Mouse (Mus musculus): ENCODE data around the gene Ager. TPM values are rescaled to one million over a fixed set of nuclear protein-coding genes. Genes with fewer than 3 reads are reported as not detected.

The Ager gene
- polyA plus RNA-seq, 1 experiment from 2014 or later: 2.4 TPM

GRCm38 (mm10) chr17:34631647-34632046 lies 34.0 kb downstream of the Ager start:
- H3K4me1 ChIP-seq (replicated peaks; ENCODE audit: control insufficient read depth, insufficient read depth, low read length): peaks cover 28% of the 10 kb centered on the region
- 3% methylated on average over 12 of the region's 12 CpGs for WGBS

GRCm38 (mm10) chr17:34632261-34632691 lies 34.6 kb downstream of the Ager start:
- no peak for ATAC-seq (replicated peaks; ENCODE audit: low FRiP score)
- DNase-seq (ENCODE audit: low spot score): peak; percentile 76
- Histone ChIP-seq H3K27ac (ENCODE audit: low read depth, low read length) (no peak overlapping the region), H3K4me3 (ENCODE audit: low read depth, low read length) (peak overlapping the region; percentile 31), H3K4me1 (replicated peaks; ENCODE audit: control insufficient read depth, insufficient read depth, low read length) (peaks cover 28% of the 10 kb centered on the region), H3K9ac (ENCODE audit: low read length) (peak overlapping the region; percentile 48), H3K27me3 (ENCODE audit: control insufficient read depth, insufficient read depth, low read length) (peaks cover 26% of the 10 kb centered on the region), H3K4me2 (ENCODE audit: low read depth, low read length, severe bottlenecking) (peak overlapping the region; percentile 72), H3K36me3 (ENCODE audit: control insufficient read depth, insufficient read depth, low read length) (no peaks in the 10 kb centered on the region), H3K9me3 (ENCODE audit: control insufficient read depth, low read length) (no peaks in the 10 kb centered on the region)
- under 1% methylated on average over 26 of the region's 26 CpGs for WGBS

More at GRCm38 (mm10) chr17:34631647-34632046, 34.0 kb downstream of the Ager start:
- Histone ChIP-seq H3K27ac (ENCODE audit: low read depth, low read length) (no peak overlapping the region), H3K4me2 (ENCODE audit: low read depth, low read length, severe bottlenecking) (peak overlapping the region; percentile 72), H3K9ac (ENCODE audit: low read length) (peak overlapping the region; percentile 48), H3K27me3 (ENCODE audit: control insufficient read depth, insufficient read depth, low read length) (peaks cover 26% of the 10 kb centered on the region), H3K4me3 (ENCODE audit: low read depth, low read length) (peak overlapping the region; percentile 31), H3K9me3 (ENCODE audit: control insufficient read depth, low read length) (no peaks in the 10 kb centered on the region), H3K36me3 (ENCODE audit: control insufficient read depth, insufficient read depth, low read length) (no peaks in the 10 kb centered on the region)
- DNase-seq (ENCODE audit: low spot score) (peak; percentile 59), ATAC-seq (replicated peaks; ENCODE audit: low FRiP score) (no peak)

DNA sequence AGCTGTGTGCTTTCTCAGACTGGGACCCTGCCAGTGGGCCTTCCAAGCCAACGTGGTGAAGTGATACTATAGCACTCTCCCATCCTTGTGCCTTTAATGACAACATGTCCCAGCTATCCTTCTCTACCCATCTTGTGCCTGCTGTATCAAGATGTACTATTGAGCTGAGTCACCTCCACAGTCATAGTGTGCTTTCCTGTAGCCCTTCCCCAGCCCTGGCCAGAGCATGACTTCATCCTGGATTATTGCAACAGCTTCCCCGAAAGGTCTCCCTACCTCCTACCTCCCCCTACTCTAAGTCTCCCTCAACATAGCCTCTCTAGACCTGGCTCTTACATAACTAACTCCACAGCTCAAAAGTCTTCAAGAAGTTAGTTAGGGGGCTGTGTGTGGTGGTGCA lies 38.0 kb downstream of the Ager start:
- no peak overlapping the region for H3K4me3 ChIP-seq (ENCODE audit: low read depth, low read length)
- ATAC-seq (replicated peaks; ENCODE audit: low FRiP score) (no peak), DNase-seq (ENCODE audit: low spot score) (no peak)
- H3K27ac ChIP-seq (ENCODE audit: low read depth, low read length): no peak overlapping the region
- peaks cover 16% of the 10 kb centered on the region for H3K27me3 ChIP-seq (ENCODE audit: control insufficient read depth, insufficient read depth, low read length)
- WGBS: 71% methylated on average over 2 of the region's 2 CpGs
- H3K4me2 ChIP-seq (ENCODE audit: low read depth, low read length, severe bottlenecking): no peak overlapping the region
- H3K36me3 ChIP-seq (ENCODE audit: control insufficient read depth, insufficient read depth, low read length): no peaks in the 10 kb centered on the region
- H3K9me3 ChIP-seq (ENCODE audit: control insufficient read depth, low read length): no peaks in the 10 kb centered on the region
- no peak overlapping the region for H3K9ac ChIP-seq (ENCODE audit: low read length)
- peaks cover 12% of the 10 kb centered on the region for H3K4me1 ChIP-seq (replicated peaks; ENCODE audit: control insufficient read depth, insufficient read depth, low read length)

GRCm38 (mm10) chr17:34637459-34637858 lies 39.8 kb downstream of the Ager start:
- H3K4me3 ChIP-seq (ENCODE audit: low read depth, low read length): no peak overlapping the region
- no peaks in the 10 kb centered on the region for H3K9me3 ChIP-seq (ENCODE audit: control insufficient read depth, low read length)
- peaks cover 1% of the 10 kb centered on the region for H3K27me3 ChIP-seq (ENCODE audit: control insufficient read depth, insufficient read depth, low read length)
- WGBS: 58% methylated on average over 3 of the region's 3 CpGs
- H3K4me2 ChIP-seq (ENCODE audit: low read depth, low read length, severe bottlenecking): no peak overlapping the region
- no peak for DNase-seq (ENCODE audit: low spot score)
- peaks cover 7% of the 10 kb centered on the region; the same call in 1 of the 2 replicates for H3K4me1 ChIP-seq (replicated peaks; ENCODE audit: control insufficient read depth, insufficient read depth, low read length)
- no peaks in the 10 kb centered on the region for H3K36me3 ChIP-seq (ENCODE audit: control insufficient read depth, insufficient read depth, low read length)
- H3K27ac ChIP-seq (ENCODE audit: low read depth, low read length): no peak overlapping the region
- ATAC-seq (replicated peaks; ENCODE audit: low FRiP score): no peak
- no peak overlapping the region for H3K9ac ChIP-seq (ENCODE audit: low read length)

DNA sequence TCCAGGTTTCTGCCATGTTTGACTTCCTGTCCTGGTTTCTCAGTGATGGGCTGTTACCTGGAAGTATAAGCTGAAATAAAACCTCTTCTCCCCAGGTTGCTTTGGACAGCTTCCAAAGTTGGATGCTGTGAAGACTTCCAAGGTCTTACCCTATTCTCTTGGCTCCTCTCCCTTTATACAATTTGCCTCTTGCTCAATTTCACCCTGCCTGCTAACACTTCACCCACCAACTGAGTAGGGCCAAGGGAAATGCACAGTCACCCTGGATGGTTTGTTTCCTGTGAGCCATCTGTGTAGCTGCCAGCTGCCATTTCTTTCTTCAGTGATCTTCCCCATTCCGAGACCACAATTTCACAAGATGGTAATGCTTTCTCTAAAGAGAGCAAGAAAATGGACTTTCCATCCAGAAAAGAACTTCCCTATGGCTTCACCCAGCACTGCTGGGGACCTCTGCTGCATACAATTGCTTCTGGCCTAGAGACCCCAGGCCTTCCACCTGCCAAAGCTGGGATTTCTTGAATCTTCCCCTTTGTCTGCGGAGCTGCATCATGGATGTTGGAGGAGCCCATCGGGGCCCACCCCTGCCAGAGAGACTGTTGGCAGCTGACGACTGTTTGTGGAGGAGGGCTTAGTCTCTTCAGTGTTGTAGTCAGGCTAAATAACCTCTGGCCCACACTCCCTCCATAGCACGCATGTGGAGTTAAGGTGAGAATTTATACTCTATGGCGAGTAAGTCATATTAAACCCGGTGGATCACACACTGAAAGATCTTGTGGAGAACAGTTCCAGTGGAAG lies 42.0 kb downstream of the Ager start:
- WGBS: 84% methylated on average over 7 of the region's 7 CpGs
- peaks cover 7% of the 10 kb centered on the region; the same call in 1 of the 2 replicates for H3K4me1 ChIP-seq (replicated peaks; ENCODE audit: control insufficient read depth, insufficient read depth, low read length)
- no peak for ATAC-seq (replicated peaks; ENCODE audit: low FRiP score)
- no peak overlapping the region for H3K9ac ChIP-seq (ENCODE audit: low read length)
- no peak overlapping the region for H3K4me2 ChIP-seq (ENCODE audit: low read depth, low read length, severe bottlenecking)
- no peaks in the 10 kb centered on the region for H3K27me3 ChIP-seq (ENCODE audit: control insufficient read depth, insufficient read depth, low read length)
- DNase-seq (ENCODE audit: low spot score): no peak
- H3K27ac ChIP-seq (ENCODE audit: low read depth, low read length): no peak overlapping the region
- H3K9me3 ChIP-seq (ENCODE audit: control insufficient read depth, low read length): no peaks in the 10 kb centered on the region
- no peaks in the 10 kb centered on the region for H3K36me3 ChIP-seq (ENCODE audit: control insufficient read depth, insufficient read depth, low read length)
- no peak overlapping the region for H3K4me3 ChIP-seq (ENCODE audit: low read depth, low read length)

GRCm38 (mm10) chr17:34640778-34641601 lies 43.3 kb downstream of the Ager start:
- Histone ChIP-seq H3K27ac (ENCODE audit: low read depth, low read length) (peak overlapping the region; percentile 48), H3K4me3 (ENCODE audit: low read depth, low read length) (no peak overlapping the region), H3K27me3 (ENCODE audit: control insufficient read depth, insufficient read depth, low read length) (no peaks in the 10 kb centered on the region), H3K9ac (ENCODE audit: low read length) (peak overlapping the region; percentile 45), H3K4me1 (replicated peaks; ENCODE audit: control insufficient read depth, insufficient read depth, low read length) (peaks cover 10% of the 10 kb centered on the region), H3K36me3 (ENCODE audit: control insufficient read depth, insufficient read depth, low read length) (no peaks in the 10 kb centered on the region), H3K4me2 (ENCODE audit: low read depth, low read length, severe bottlenecking) (no peak overlapping the region), H3K9me3 (ENCODE audit: control insufficient read depth, low read length) (no peaks in the 10 kb centered on the region)
- DNase-seq (ENCODE audit: low spot score): no peak
- 0 out of 2 replicates have a peak, but pooled peaks have one; percentile 10 for ATAC-seq (replicated peaks; ENCODE audit: low FRiP score)
- WGBS: 14% methylated on average over 11 of the region's 11 CpGs

GRCm38 (mm10) chr17:34641945-34642344 lies 44.3 kb downstream of the Ager start:
- Histone ChIP-seq H3K27me3 (ENCODE audit: control insufficient read depth, insufficient read depth, low read length) (no peaks in the 10 kb centered on the region), H3K9ac (ENCODE audit: low read length) (no peak overlapping the region), H3K27ac (ENCODE audit: low read depth, low read length) (no peak overlapping the region), H3K36me3 (ENCODE audit: control insufficient read depth, insufficient read depth, low read length) (no peaks in the 10 kb centered on the region), H3K4me1 (replicated peaks; ENCODE audit: control insufficient read depth, insufficient read depth, low read length) (peaks cover 10% of the 10 kb centered on the region), H3K9me3 (ENCODE audit: control insufficient read depth, low read length) (no peaks in the 10 kb centered on the region), H3K4me3 (ENCODE audit: low read depth, low read length) (no peak overlapping the region), H3K4me2 (ENCODE audit: low read depth, low read length, severe bottlenecking) (no peak overlapping the region)
- 89% methylated on average over 3 of the region's 3 CpGs for WGBS
- no peak for ATAC-seq (replicated peaks; ENCODE audit: low FRiP score)
- no peak for DNase-seq (ENCODE audit: low spot score)

GRCm38 (mm10) chr17:34643379-34643778 lies 45.7 kb downstream of the Ager start:
- DNase-seq (ENCODE audit: low spot score): no peak
- H3K9ac ChIP-seq (ENCODE audit: low read length): no peak overlapping the region
- no peak overlapping the region for H3K4me2 ChIP-seq (ENCODE audit: low read depth, low read length, severe bottlenecking)
- 91% methylated on average over 4 of the region's 4 CpGs for WGBS
- no peaks in the 10 kb centered on the region for H3K36me3 ChIP-seq (ENCODE audit: control insufficient read depth, insufficient read depth, low read length)
- no peak overlapping the region for H3K4me3 ChIP-seq (ENCODE audit: low read depth, low read length)
- H3K9me3 ChIP-seq (ENCODE audit: control insufficient read depth, low read length): no peaks in the 10 kb centered on the region
- no peak for ATAC-seq (replicated peaks; ENCODE audit: low FRiP score)
- no peaks in the 10 kb centered on the region for H3K27me3 ChIP-seq (ENCODE audit: control insufficient read depth, insufficient read depth, low read length)
- H3K4me1 ChIP-seq (replicated peaks; ENCODE audit: control insufficient read depth, insufficient read depth, low read length): peaks cover 18% of the 10 kb centered on the region
- H3K27ac ChIP-seq (ENCODE audit: low read depth, low read length): no peak overlapping the region
